Mouse (Mus musculus) MEL (cell line): ENCODE results near the gene Cyp4f13. TPM values are rescaled to one million over a fixed set of nuclear protein-coding genes. Genes with fewer than 3 reads are reported as not detected.

Source experiments
- DNase-seq: peaks from one replicate; pipeline ENCODE4 v3.0.0; 2011; ENCODE audit warnings: low read depth, low spot score
- H3K27ac ChIP-seq: 2 replicates; pipeline ENCODE4 v1.5.1; 2012; ENCODE audit warnings: low read depth, mild to moderate bottlenecking, control low read depth, low read length, moderate library complexity; ENCODE audit not compliant: control insufficient read depth
- H3K27me3 ChIP-seq, 2 experiments: fragments of 150-350 bp in 1 of 2; sonication (generic) in 1 of 2; 2 replicates each; pipeline ENCODE4 v1.6.1; 2012; ENCODE audit warnings: low read length in 2 of 2, mild to moderate bottlenecking in 2 of 2, improper control_type of control experiment in 1 of 2, moderate library complexity in 1 of 2; ENCODE audit not compliant: insufficient read depth in 2 of 2, control insufficient read depth in 1 of 2
- H3K36me3 ChIP-seq, 2 experiments: 2 replicates each; pipeline ENCODE4 v1.6.1; 2012 to 2014; ENCODE audit warnings: low read length in 2 of 2, improper control_type of control experiment in 1 of 2, inconsistent platforms in 1 of 2, mild to moderate bottlenecking in 1 of 2; ENCODE audit not compliant: insufficient read depth in 2 of 2, control insufficient read depth in 1 of 2
- H3K4me1 ChIP-seq, 2 experiments: fragments of 150-350 bp in 1 of 2; sonication (generic) in 1 of 2; 2 replicates each; pipeline ENCODE4 v1.6.1; 2012; ENCODE audit warnings: low read length in 2 of 2, improper control_type of control experiment in 1 of 2, mild to moderate bottlenecking in 1 of 2; ENCODE audit not compliant: insufficient read depth in 2 of 2, control insufficient read depth in 1 of 2
- H3K4me3 ChIP-seq, 2 experiments: fragments of 150-350 bp in 1 of 2; sonication (generic) in 1 of 2; 2 replicates each; pipeline ENCODE4 v1.5.1; 2012; ENCODE audit warnings: low read depth in 2 of 2, low read length in 2 of 2, mild to moderate bottlenecking in 2 of 2, moderate library complexity in 2 of 2, control low read depth in 1 of 2, improper control_type of control experiment in 1 of 2; ENCODE audit not compliant: control insufficient read depth in 1 of 2, insufficient read depth in 1 of 2
- H3K79me2 ChIP-seq: 2 replicates; pipeline ENCODE4 v1.6.1; 2012; ENCODE audit warnings: mild to moderate bottlenecking, low read length, moderate library complexity; ENCODE audit not compliant: control insufficient read depth, poor library complexity, insufficient read depth
- H3K9ac ChIP-seq: 2 replicates; pipeline ENCODE4 v1.6.1; 2012; ENCODE audit warnings: low read depth, mild to moderate bottlenecking, control low read depth, low read length, moderate library complexity; ENCODE audit not compliant: control insufficient read depth, poor library complexity, severe bottlenecking
- H3K9me3 ChIP-seq: fragments of 150-350 bp; sonication (generic); replicated peaks from 2 replicates; pipeline ENCODE4 v1.6.1; 2012; ENCODE audit warnings: mild to moderate bottlenecking, low read length, improper control_type of control experiment, moderate library complexity; ENCODE audit not compliant: insufficient read depth
- BHLHE40 ChIP-seq: IDR thresholded peaks from 2 replicates; pipeline ENCODE4 v1.6.1; 2012; ENCODE audit warnings: low read depth, mild to moderate bottlenecking, inconsistent platforms, low read length, improper control_type of control experiment, borderline replicate concordance
- CTCF ChIP-seq, 3 experiments: IDR thresholded peaks in 2 of 3; conservative IDR thresholded peaks in 1 of 3; 2 replicates each; pipeline ENCODE4 v1.5.1; 2011 to 2012; ENCODE audit warnings: low read length in 3 of 3, low read depth in 2 of 3, mild to moderate bottlenecking in 2 of 3, improper control_type of control experiment in 1 of 3, inconsistent platforms in 1 of 3, mixed read lengths in 1 of 3, moderate library complexity in 1 of 3; ENCODE audit not compliant: control insufficient read depth in 1 of 3, insufficient read depth in 1 of 3, poor library complexity in 1 of 3, severe bottlenecking in 1 of 3
- ELF1 ChIP-seq: IDR thresholded peaks from 2 replicates; pipeline ENCODE4 v1.6.1; 2014; ENCODE audit warnings: low read depth, mild to moderate bottlenecking, inconsistent platforms, low read length, improper control_type of control experiment, moderate library complexity
- ETS1 ChIP-seq: IDR thresholded peaks from 2 replicates; pipeline ENCODE4 v1.6.1; 2012; ENCODE audit warnings: low read depth, mild to moderate bottlenecking, inconsistent platforms, low read length, improper control_type of control experiment, moderate library complexity
- GATA1 ChIP-seq: IDR thresholded peaks from 2 replicates; pipeline ENCODE4 v1.6.1; 2011; ENCODE audit warnings: low read depth, low read length, improper control_type of control experiment
- HCFC1 ChIP-seq: IDR thresholded peaks from 2 replicates; pipeline ENCODE4 v1.6.1; 2012; ENCODE audit warnings: low read depth, mild to moderate bottlenecking, inconsistent platforms, low read length, improper control_type of control experiment, moderate library complexity
- MAX ChIP-seq: IDR thresholded peaks from 2 replicates; pipeline ENCODE4 v1.6.1; 2011; ENCODE audit warnings: low read length, improper control_type of control experiment
- MEF2A ChIP-seq: IDR thresholded peaks from 2 replicates; pipeline ENCODE4 v1.6.1; 2014; ENCODE audit warnings: low read depth, mild to moderate bottlenecking, inconsistent platforms, low read length, improper control_type of control experiment; ENCODE audit not compliant: poor library complexity, insufficient replicate concordance, severe bottlenecking; ENCODE audit errors: extremely low read depth
- NELFE ChIP-seq: IDR thresholded peaks from 2 replicates; pipeline ENCODE4 v1.6.1; 2011; ENCODE audit warnings: low read depth, low read length, improper control_type of control experiment
- NRF1 ChIP-seq: IDR thresholded peaks from 2 replicates; pipeline ENCODE4 v1.6.1; 2014; ENCODE audit warnings: low read depth, mild to moderate bottlenecking, inconsistent platforms, low read length, improper control_type of control experiment, moderate library complexity; ENCODE audit not compliant: poor library complexity, insufficient read depth, severe bottlenecking
- POLR2AphosphoS2 ChIP-seq: IDR thresholded peaks from 2 replicates; pipeline ENCODE4 v1.6.1; 2011; ENCODE audit warnings: low read length, improper control_type of control experiment
- POLR2AphosphoS5 ChIP-seq: IDR thresholded peaks from 2 replicates; pipeline ENCODE4 v1.6.1; 2012; ENCODE audit warnings: low read depth, borderline replicate concordance, mild to moderate bottlenecking, inconsistent platforms, low read length, moderate library complexity, mixed read lengths
- RAD21 ChIP-seq: IDR thresholded peaks from 2 replicates; pipeline ENCODE4 v1.6.1; 2011; ENCODE audit warnings: mild to moderate bottlenecking, low read depth, low read length, improper control_type of control experiment
- SMC3 ChIP-seq: IDR thresholded peaks from 2 replicates; pipeline ENCODE4 v1.6.1; 2011; ENCODE audit warnings: low read depth, low read length, improper control_type of control experiment
- USF2 ChIP-seq, 2 experiments: IDR thresholded peaks; 2 replicates each; pipeline ENCODE4 v1.6.1; 2011 to 2012; ENCODE audit warnings: improper control_type of control experiment in 2 of 2, low read length in 2 of 2, borderline replicate concordance in 1 of 2, inconsistent platforms in 1 of 2, low read depth in 1 of 2, mild to moderate bottlenecking in 1 of 2; ENCODE audit not compliant: insufficient read depth in 1 of 2
- ZNF384 ChIP-seq: IDR thresholded peaks from 2 replicates; pipeline ENCODE4 v1.6.1; 2012; ENCODE audit warnings: low read depth, mild to moderate bottlenecking, inconsistent platforms, low read length, improper control_type of control experiment
- polyA plus RNA-seq, 2 experiments: library from polyadenylated mRNA; stranded (reverse) in 1 of 2; unstranded in 1 of 2; fragments of >175 nt in 1 of 2; fragments of >200 nt in 1 of 2; gene quantifications; 2 replicates each; pipeline versions ENCODE4 v1.2.1 to v1.2.4; 2012; ENCODE audit warnings: low replicate concordance in 2 of 2, low read depth in 1 of 2; ENCODE audit not compliant: insufficient read length in 2 of 2, insufficient read depth in 1 of 2, missing spikeins in 1 of 2
- total RNA-seq: library from RNA; depleted of rRNA; stranded (reverse); fragments of 300-350 nt; gene quantifications from 2 replicates; pipeline ENCODE4 v1.2.3, GENCODE M21; 2012

Gene Cyp4f13
- total and polyA plus RNA-seq, 3 experiments: 9.7 to 19.3 TPM; not detected in 1

GRCm38 (mm10) chr17:32944402-32945035, 2.7 kb downstream of the Cyp4f13 start:
- H3K27me3 ChIP-seq: no peaks in the 10 kb centered on the region
- DNase-seq: peak; percentile 46
- H3K9ac ChIP-seq: no peak overlapping the region
- peaks cover 0 to 5% of the 10 kb centered on the region in 2 experiments; a peak in 1 of 4 replicates for H3K4me1 ChIP-seq
- TF ChIP-seq SMC3: peak; percentile 33
- no peak for TF ChIP-seq GATA1
- no peak for TF ChIP-seq USF2 (IDR thresholded peaks at IDR 0.05; ENCODE audit: borderline replicate concordance in 1 of 2, insufficient read depth in 1 of 2, low read depth in 1 of 2, low read length in 2 of 2)
- peak; percentile 27 to 48 (median 28); a peak in 4 of 6 replicates for TF ChIP-seq CTCF (IDR thresholded peaks at IDR 0.05 in 2 of 3, conservative IDR thresholded peaks at IDR 0.05 in 1 of 3; ENCODE audit: control insufficient read depth in 1 of 3, insufficient read depth in 1 of 3, low read depth in 2 of 3, low read length in 3 of 3, poor library complexity in 1 of 3, severe bottlenecking in 1 of 3)
- peak; percentile 10 for TF ChIP-seq RAD21
- TF ChIP-seq, all 39 proteins: peak for 3
- H3K36me3 ChIP-seq: peaks cover 0 to 3% of the 10 kb centered on the region in 2 experiments; a peak in 2 of 4 replicates
- H3K79me2 ChIP-seq: no peaks in the 10 kb centered on the region
- no peaks in the 10 kb centered on the region for H3K9me3 ChIP-seq
- H3K27ac ChIP-seq: no peak overlapping the region
- no peak overlapping the region for H3K4me3 ChIP-seq

GRCm38 (mm10) chr17:32943661-32944060, 3.5 kb downstream of the Cyp4f13 start:
- peaks cover 0 to 5% of the 10 kb centered on the region in 2 experiments; a peak in 1 of 4 replicates for H3K4me1 ChIP-seq
- H3K27me3 ChIP-seq: no peaks in the 10 kb centered on the region
- H3K79me2 ChIP-seq: no peaks in the 10 kb centered on the region
- TF ChIP-seq ELF1: no peak
- TF ChIP-seq CTCF (IDR thresholded peaks at IDR 0.05 in 2 of 3, conservative IDR thresholded peaks at IDR 0.05 in 1 of 3; ENCODE audit: control insufficient read depth in 1 of 3, insufficient read depth in 1 of 3, low read depth in 2 of 3, low read length in 3 of 3, poor library complexity in 1 of 3, severe bottlenecking in 1 of 3): no peak
- no peak for TF ChIP-seq HCFC1
- TF ChIP-seq MEF2A: no peak
- TF ChIP-seq ZNF384: no peak
- no peak for TF ChIP-seq NRF1
- no peak for TF ChIP-seq MAX
- TF ChIP-seq NELFE: no peak
- no peak for TF ChIP-seq POLR2AphosphoS2
- no peak for TF ChIP-seq ETS1
- TF ChIP-seq USF2 (IDR thresholded peaks at IDR 0.05; ENCODE audit: borderline replicate concordance in 1 of 2, insufficient read depth in 1 of 2, low read depth in 1 of 2, low read length in 2 of 2): no peak
- TF ChIP-seq POLR2AphosphoS5: no peak
- no peak for TF ChIP-seq BHLHE40
- TF ChIP-seq RAD21: no peak
- TF ChIP-seq, all 39 proteins: peak for 0
- no peak overlapping the region for H3K4me3 ChIP-seq
- no peaks in the 10 kb centered on the region for H3K9me3 ChIP-seq
- no peak for DNase-seq
- no peak overlapping the region for H3K9ac ChIP-seq
- H3K27ac ChIP-seq: no peak overlapping the region
- H3K36me3 ChIP-seq: peaks cover 0 to 3% of the 10 kb centered on the region in 2 experiments; a peak in 2 of 4 replicates
